Mouse (Mus musculus) stomach, postnatal 0 days (tissue): ENCODE measurements around the gene Adrm1.

Experiments
- CTCF ChIP-seq: IDR thresholded peaks from 2 replicates; pipeline ENCODE4 v1.5.1; 2016; ENCODE audit warnings: antibody characterized with exemption, low read depth, mild to moderate bottlenecking, moderate library complexity
- EP300 ChIP-seq: optimal IDR thresholded peaks from 2 replicates; pipeline ENCODE3; 2016; ENCODE audit warnings: antibody characterized with exemption

- no peak for TF ChIP-seq CTCF
- no peak for TF ChIP-seq EP300
Measured at GRCm38 (mm10) chr2:180218677-180219076, 47.4 kb downstream of the Adrm1 start.
